Mouse (Mus musculus) MEL (cell line): ENCODE measurements at regions not wholly inside any gene's neighbourhood (a gene's known extent, or its start where the extent isn't known, plus 50 kb on each side); places are given as distances from the start of the nearest gene placed in this dataset.

Experiments used
- DNase-seq: peaks from one replicate; pipeline ENCODE4 v3.0.0; 2011; ENCODE audit warnings: low read depth, low spot score
- H3K27ac ChIP-seq: 2 replicates; pipeline ENCODE4 v1.5.1; 2012; ENCODE audit warnings: low read depth, mild to moderate bottlenecking, control low read depth, low read length, moderate library complexity; ENCODE audit not compliant: control insufficient read depth
- H3K27me3 ChIP-seq, 2 experiments: fragments of 150-350 bp in 1 of 2; sonication (generic) in 1 of 2; 2 replicates each; pipeline ENCODE4 v1.6.1; 2012; ENCODE audit warnings: low read length in 2 of 2, mild to moderate bottlenecking in 2 of 2, improper control_type of control experiment in 1 of 2, moderate library complexity in 1 of 2; ENCODE audit not compliant: insufficient read depth in 2 of 2, control insufficient read depth in 1 of 2
- H3K36me3 ChIP-seq, 2 experiments: 2 replicates each; pipeline ENCODE4 v1.6.1; 2012 to 2014; ENCODE audit warnings: low read length in 2 of 2, improper control_type of control experiment in 1 of 2, inconsistent platforms in 1 of 2, mild to moderate bottlenecking in 1 of 2; ENCODE audit not compliant: insufficient read depth in 2 of 2, control insufficient read depth in 1 of 2
- H3K4me1 ChIP-seq, 2 experiments: fragments of 150-350 bp in 1 of 2; sonication (generic) in 1 of 2; 2 replicates each; pipeline ENCODE4 v1.6.1; 2012; ENCODE audit warnings: low read length in 2 of 2, improper control_type of control experiment in 1 of 2, mild to moderate bottlenecking in 1 of 2; ENCODE audit not compliant: insufficient read depth in 2 of 2, control insufficient read depth in 1 of 2
- H3K4me3 ChIP-seq, 2 experiments: fragments of 150-350 bp in 1 of 2; sonication (generic) in 1 of 2; 2 replicates each; pipeline ENCODE4 v1.5.1; 2012; ENCODE audit warnings: low read depth in 2 of 2, low read length in 2 of 2, mild to moderate bottlenecking in 2 of 2, moderate library complexity in 2 of 2, control low read depth in 1 of 2, improper control_type of control experiment in 1 of 2; ENCODE audit not compliant: control insufficient read depth in 1 of 2, insufficient read depth in 1 of 2
- H3K79me2 ChIP-seq: 2 replicates; pipeline ENCODE4 v1.6.1; 2012; ENCODE audit warnings: mild to moderate bottlenecking, low read length, moderate library complexity; ENCODE audit not compliant: control insufficient read depth, poor library complexity, insufficient read depth
- H3K9ac ChIP-seq: 2 replicates; pipeline ENCODE4 v1.6.1; 2012; ENCODE audit warnings: low read depth, mild to moderate bottlenecking, control low read depth, low read length, moderate library complexity; ENCODE audit not compliant: control insufficient read depth, poor library complexity, severe bottlenecking
- H3K9me3 ChIP-seq: fragments of 150-350 bp; sonication (generic); replicated peaks from 2 replicates; pipeline ENCODE4 v1.6.1; 2012; ENCODE audit warnings: mild to moderate bottlenecking, low read length, improper control_type of control experiment, moderate library complexity; ENCODE audit not compliant: insufficient read depth
- BHLHE40 ChIP-seq: IDR thresholded peaks from 2 replicates; pipeline ENCODE4 v1.6.1; 2012; ENCODE audit warnings: low read depth, mild to moderate bottlenecking, inconsistent platforms, low read length, improper control_type of control experiment, borderline replicate concordance
- CTCF ChIP-seq, 3 experiments: IDR thresholded peaks in 2 of 3; conservative IDR thresholded peaks in 1 of 3; 2 replicates each; pipeline ENCODE4 v1.5.1; 2011 to 2012; ENCODE audit warnings: low read length in 3 of 3, low read depth in 2 of 3, mild to moderate bottlenecking in 2 of 3, improper control_type of control experiment in 1 of 3, inconsistent platforms in 1 of 3, mixed read lengths in 1 of 3, moderate library complexity in 1 of 3; ENCODE audit not compliant: control insufficient read depth in 1 of 3, insufficient read depth in 1 of 3, poor library complexity in 1 of 3, severe bottlenecking in 1 of 3
- ETS1 ChIP-seq: IDR thresholded peaks from 2 replicates; pipeline ENCODE4 v1.6.1; 2012; ENCODE audit warnings: low read depth, mild to moderate bottlenecking, inconsistent platforms, low read length, improper control_type of control experiment, moderate library complexity
- JUND ChIP-seq: IDR thresholded peaks from 2 replicates; pipeline ENCODE4 v1.6.1; 2011; ENCODE audit warnings: low read depth, mild to moderate bottlenecking, improper control_type of control experiment, low read length
- KAT2A ChIP-seq: conservative IDR thresholded peaks from 2 replicates; pipeline ENCODE4 v1.6.1; 2012; ENCODE audit warnings: low read depth, low read length, improper control_type of control experiment, inconsistent platforms
- MAZ ChIP-seq: IDR thresholded peaks from 2 replicates; pipeline ENCODE4 v1.6.1; 2012; ENCODE audit warnings: low read depth, mild to moderate bottlenecking, inconsistent platforms, low read length, improper control_type of control experiment
- MEF2A ChIP-seq: IDR thresholded peaks from 2 replicates; pipeline ENCODE4 v1.6.1; 2014; ENCODE audit warnings: low read depth, mild to moderate bottlenecking, inconsistent platforms, low read length, improper control_type of control experiment; ENCODE audit not compliant: poor library complexity, insufficient replicate concordance, severe bottlenecking; ENCODE audit errors: extremely low read depth
- MYB ChIP-seq: IDR thresholded peaks from 2 replicates; pipeline ENCODE4 v1.6.1; 2011; ENCODE audit warnings: mild to moderate bottlenecking, low read depth, low read length, improper control_type of control experiment
- MYC ChIP-seq: IDR thresholded peaks from 2 replicates; pipeline ENCODE4 v1.6.1; 2011; ENCODE audit warnings: low read depth, mild to moderate bottlenecking, low read length, improper control_type of control experiment, moderate library complexity
- POLR2A ChIP-seq, 2 experiments: IDR thresholded peaks; 2 replicates each; pipeline ENCODE4 v1.6.1; 2011 to 2012; ENCODE audit warnings: low read length in 2 of 2, mild to moderate bottlenecking in 2 of 2, control low read depth in 1 of 2, improper control_type of control experiment in 1 of 2, low read depth in 1 of 2, moderate library complexity in 1 of 2; ENCODE audit not compliant: control insufficient read depth in 1 of 2, insufficient read depth in 1 of 2, poor library complexity in 1 of 2
- POLR2AphosphoS2 ChIP-seq: IDR thresholded peaks from 2 replicates; pipeline ENCODE4 v1.6.1; 2011; ENCODE audit warnings: low read length, improper control_type of control experiment
- TAL1 ChIP-seq: IDR thresholded peaks from 2 replicates; pipeline ENCODE4 v1.6.1; 2012; ENCODE audit warnings: mild to moderate bottlenecking, inconsistent platforms, low read length, moderate library complexity, mixed read lengths
- TCF12 ChIP-seq: IDR thresholded peaks from 2 replicates; pipeline ENCODE4 v1.6.1; 2014; ENCODE audit warnings: low read depth, mild to moderate bottlenecking, inconsistent platforms, low read length, improper control_type of control experiment, moderate library complexity
- UBTF ChIP-seq: IDR thresholded peaks from 2 replicates; pipeline ENCODE4 v1.6.1; 2012; ENCODE audit warnings: low read depth, mild to moderate bottlenecking, inconsistent platforms, low read length, improper control_type of control experiment, moderate library complexity, borderline replicate concordance; ENCODE audit not compliant: insufficient read depth
- USF1 ChIP-seq: IDR thresholded peaks from 2 replicates; pipeline ENCODE4 v1.6.1; 2014; ENCODE audit warnings: low read depth, mild to moderate bottlenecking, inconsistent platforms, low read length, improper control_type of control experiment, moderate library complexity
- ZKSCAN1 ChIP-seq: IDR thresholded peaks from 2 replicates; pipeline ENCODE4 v1.6.1; 2012; ENCODE audit warnings: low read depth, mild to moderate bottlenecking, inconsistent platforms, low read length, improper control_type of control experiment, moderate library complexity
- ZMIZ1 ChIP-seq: IDR thresholded peaks from 2 replicates; pipeline ENCODE4 v1.6.1; 2012; ENCODE audit warnings: low read depth, mild to moderate bottlenecking, inconsistent platforms, low read length, improper control_type of control experiment, moderate library complexity

GRCm38 (mm10) chr16:24236511-24236910 lies 156.8 kb upstream of the Lpp start:
- DNase-seq = no peak
- no peaks in the 10 kb centered on the region for H3K9me3 ChIP-seq
- no peaks in the 10 kb centered on the region for H3K36me3 ChIP-seq
- H3K9ac ChIP-seq = no peak overlapping the region
- TF ChIP-seq TAL1 (no peak), UBTF (no peak), TCF12 (no peak), MYC (no peak), BHLHE40 (no peak), MYB (no peak), MEF2A (no peak), JUND (no peak)
- TF ChIP-seq, all 39 proteins: peak for 0
- H3K79me2 ChIP-seq = no peaks in the 10 kb centered on the region
- no peak overlapping the region for H3K27ac ChIP-seq
- H3K4me1 ChIP-seq = no peaks in the 10 kb centered on the region
- H3K27me3 ChIP-seq = no peaks in the 10 kb centered on the region
- no peak overlapping the region for H3K4me3 ChIP-seq

- TF ChIP-seq MAZ (no peak), POLR2AphosphoS2 (no peak), MEF2A (no peak), CTCF (IDR thresholded peaks at IDR 0.05 in 2 of 3, conservative IDR thresholded peaks at IDR 0.05 in 1 of 3; ENCODE audit: control insufficient read depth in 1 of 3, insufficient read depth in 1 of 3, low read depth in 2 of 3, low read length in 3 of 3, poor library complexity in 1 of 3, severe bottlenecking in 1 of 3) (no peak), KAT2A (no peak), USF1 (no peak), ETS1 (no peak), POLR2A (IDR thresholded peaks at IDR 0.05; ENCODE audit: control insufficient read depth in 1 of 2, insufficient read depth in 1 of 2, low read depth in 1 of 2, low read length in 2 of 2, poor library complexity in 1 of 2) (no peak), TAL1 (no peak), ZMIZ1 (no peak), ZKSCAN1 (no peak), MYC (no peak)
- TF ChIP-seq, all 39 proteins: peak for 0
- H3K4me1 ChIP-seq = no peaks in the 10 kb centered on the region
- no peaks in the 10 kb centered on the region for H3K9me3 ChIP-seq
- H3K9ac ChIP-seq = no peak overlapping the region
- no peak overlapping the region for H3K4me3 ChIP-seq
- H3K27ac ChIP-seq = no peak overlapping the region
- no peaks in the 10 kb centered on the region for H3K36me3 ChIP-seq
- no peak for DNase-seq
- H3K27me3 ChIP-seq = no peaks in the 10 kb centered on the region
- no peaks in the 10 kb centered on the region for H3K79me2 ChIP-seq
Observed at GRCm38 (mm10) chr16:24234795-24235194, 158.5 kb upstream of the Lpp start.
